Mouse (Mus musculus) testis, postnatal 14 days (tissue): Measurements from ENCODE around the gene Slc35b3.

Experiments
- DNase-seq: peaks from one replicate; pipeline ENCODE4 v3.0.0; 2021; ENCODE audit warnings: low spot score

The Slc35b3 gene

DNA sequence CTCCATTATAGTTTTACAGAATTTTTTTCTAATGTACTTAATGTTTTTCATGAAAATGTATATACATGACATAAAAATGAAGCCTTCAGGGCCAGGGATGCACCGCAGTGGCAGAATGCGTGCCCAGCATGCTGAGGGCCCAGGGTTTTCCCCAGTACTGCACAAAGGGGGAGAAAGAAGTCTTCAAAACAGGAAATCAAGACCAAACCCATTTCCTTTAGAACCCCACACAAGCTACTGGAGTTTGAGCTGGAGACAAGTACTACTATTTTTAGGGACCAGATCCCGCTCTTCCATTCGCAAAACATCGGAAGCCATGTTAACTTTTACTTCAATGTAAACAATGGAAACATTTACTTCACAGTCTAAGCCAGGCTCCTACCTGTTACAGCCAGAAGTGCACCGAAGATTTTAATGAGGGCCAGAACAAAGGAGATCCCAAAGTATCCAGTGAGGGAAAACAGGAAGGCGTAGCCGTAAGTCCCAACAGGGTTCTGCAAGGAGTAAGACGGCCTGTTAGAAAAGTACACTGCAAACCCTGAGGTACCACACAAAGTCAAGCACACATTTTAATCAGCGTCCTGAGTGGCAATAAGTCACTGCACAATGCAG, 23.7 kb downstream of the Slc35b3 start:
- no peak for DNase-seq

DNA sequence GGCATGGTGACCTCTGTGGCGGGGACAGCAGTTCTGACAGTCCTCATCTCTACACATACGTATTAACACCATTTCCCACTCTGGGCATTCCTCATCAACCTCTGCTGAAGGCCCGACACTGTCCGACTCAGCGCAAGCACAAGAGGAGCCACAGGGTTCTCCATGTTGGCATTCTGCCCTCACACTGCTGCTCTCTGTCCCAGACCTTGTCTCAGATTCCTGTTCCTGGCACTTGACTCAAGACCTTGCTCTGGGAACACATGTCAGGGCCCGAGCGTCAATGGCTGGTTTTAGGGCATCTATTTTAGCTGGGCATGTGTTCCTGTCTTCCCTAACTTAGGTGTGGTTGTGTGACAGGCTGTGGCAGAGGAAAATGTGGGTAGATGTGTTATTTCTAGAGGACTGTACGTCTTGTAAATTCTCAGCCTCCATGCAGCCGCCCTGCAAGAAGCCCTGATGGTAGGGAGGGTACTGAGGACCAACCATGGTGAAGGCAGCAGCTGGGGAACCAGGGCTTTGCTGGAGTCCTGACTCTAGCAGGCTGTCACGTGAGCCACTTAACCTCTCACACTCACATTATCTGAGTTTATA, 24.7 kb downstream of the Slc35b3 start:
- DNase-seq, result no peak

DNA sequence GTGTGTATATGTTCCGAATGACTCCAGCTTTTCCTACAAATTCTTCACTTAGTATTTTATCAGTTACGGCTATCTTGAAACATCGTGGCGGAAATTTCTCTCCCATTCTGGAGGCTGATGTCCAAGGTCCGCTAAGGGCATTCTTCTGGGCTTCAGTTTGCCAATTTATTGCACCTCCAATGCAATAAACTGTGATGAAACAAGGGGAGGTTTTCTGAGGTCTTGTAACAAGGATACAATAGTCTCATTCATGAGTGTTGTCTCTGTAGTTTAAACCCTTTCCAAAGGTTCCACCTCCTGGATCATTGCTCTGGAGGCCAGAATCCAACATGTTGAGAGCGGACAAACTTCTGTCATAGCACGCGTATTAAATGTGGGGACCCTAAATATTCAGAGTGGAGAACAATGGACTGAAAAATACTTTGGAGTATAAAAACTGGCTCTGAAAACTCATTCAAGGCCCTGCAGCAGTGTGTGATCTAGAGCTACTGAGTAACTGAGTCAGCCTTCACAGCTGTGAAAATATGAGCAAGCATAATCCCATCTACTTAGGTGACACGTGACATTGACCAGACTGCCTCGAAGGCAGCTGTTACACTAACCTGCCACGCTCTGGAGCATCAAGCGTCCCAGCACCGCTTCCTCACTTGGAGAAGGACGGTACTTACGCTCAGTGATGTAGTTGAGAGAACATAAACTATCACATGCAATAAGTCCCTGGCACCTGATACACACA, 30.7 kb downstream of the Slc35b3 start:
- DNase-seq, result no peak

GRCm38 (mm10) chr13:38922676-38923075, 38.0 kb downstream of the Slc35b3 start:
- no peak for DNase-seq

GRCm38 (mm10) chr13:38921306-38921705, 39.4 kb downstream of the Slc35b3 start:
- DNase-seq, result no peak

DNA sequence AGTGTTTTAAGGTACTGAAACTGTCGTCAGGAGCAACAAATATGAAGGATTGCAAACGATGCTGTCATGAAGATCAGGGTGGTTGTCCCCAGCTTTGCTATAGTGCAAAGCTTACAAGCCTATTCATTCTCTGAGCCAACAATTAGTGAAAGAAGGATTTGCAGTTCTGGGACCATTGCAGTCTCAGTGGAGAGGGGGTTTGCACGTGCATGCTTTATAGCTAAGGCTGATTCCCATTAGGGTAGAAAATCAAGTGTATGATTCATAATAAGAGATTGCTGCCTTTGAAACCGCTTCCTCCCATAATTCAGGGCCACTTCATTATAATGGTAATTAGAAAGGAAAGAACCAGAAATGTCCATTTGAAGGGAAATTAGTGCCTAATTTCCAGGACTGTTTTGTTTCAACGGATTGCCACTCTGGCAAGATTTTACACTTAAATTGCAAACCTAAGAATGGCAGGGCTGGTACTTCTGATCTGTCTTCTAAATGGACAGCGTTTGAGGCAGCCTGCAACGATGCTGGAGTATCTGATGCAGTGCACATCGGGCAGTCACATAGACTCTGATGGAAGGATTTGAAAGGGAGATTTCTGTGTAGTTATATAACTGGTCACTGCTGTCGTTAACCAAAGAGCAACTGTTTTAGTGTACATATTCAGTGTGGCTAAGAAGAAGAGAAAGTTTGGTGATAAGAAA, 42.3 kb downstream of the Slc35b3 start:
- no peak for DNase-seq

GRCm38 (mm10) chr13:38917556-38917955, 43.1 kb downstream of the Slc35b3 start:
- no peak for DNase-seq

DNA sequence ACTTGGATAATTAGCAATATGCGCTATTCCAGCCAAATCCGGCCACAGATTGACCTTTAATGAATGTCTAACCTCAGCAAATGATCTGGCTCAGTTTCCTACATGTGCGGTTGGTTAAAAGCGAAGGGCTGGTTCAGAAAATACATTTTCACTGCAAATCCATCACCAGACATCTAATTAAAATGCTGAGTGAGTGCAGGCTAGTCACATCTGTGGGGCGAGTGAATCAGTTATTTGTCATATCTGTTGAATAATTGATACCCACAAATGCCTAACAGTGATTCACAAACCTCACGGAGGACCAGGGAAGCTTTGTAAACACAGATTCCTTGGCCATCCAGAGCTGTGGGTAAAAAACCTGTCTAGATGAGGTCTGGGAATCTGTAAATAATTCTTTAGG, 45.9 kb downstream of the Slc35b3 start:
- DNase-seq, result no peak

DNA sequence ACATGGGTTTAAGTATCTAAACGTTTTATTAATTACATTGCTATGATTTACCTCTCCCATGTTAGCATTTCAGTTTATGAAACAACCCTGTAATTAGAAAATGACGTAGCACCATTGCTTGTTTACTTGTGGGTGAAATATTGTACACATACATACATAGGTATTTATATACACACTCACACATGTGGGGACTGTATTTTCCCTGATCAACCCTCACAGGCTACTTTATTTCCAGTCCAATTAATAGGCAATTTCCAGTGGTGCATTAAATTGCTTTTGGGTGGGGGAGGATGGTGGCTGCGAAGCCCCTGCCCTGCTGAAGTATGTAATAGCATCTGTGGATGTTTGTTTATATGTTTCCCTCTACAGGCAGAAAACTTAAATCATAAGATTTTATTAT, 68.3 kb downstream of the Slc35b3 start:
- DNase-seq, result no peak
